Mouse (Mus musculus): Measurements from ENCODE around the gene Ropn1. TPM values are rescaled to one million over a fixed set of nuclear protein-coding genes. Genes with fewer than 3 reads are reported as not detected.

The Ropn1 gene
- polyA plus RNA-seq, 1 experiment from 2014 or later = not detected

DNA sequence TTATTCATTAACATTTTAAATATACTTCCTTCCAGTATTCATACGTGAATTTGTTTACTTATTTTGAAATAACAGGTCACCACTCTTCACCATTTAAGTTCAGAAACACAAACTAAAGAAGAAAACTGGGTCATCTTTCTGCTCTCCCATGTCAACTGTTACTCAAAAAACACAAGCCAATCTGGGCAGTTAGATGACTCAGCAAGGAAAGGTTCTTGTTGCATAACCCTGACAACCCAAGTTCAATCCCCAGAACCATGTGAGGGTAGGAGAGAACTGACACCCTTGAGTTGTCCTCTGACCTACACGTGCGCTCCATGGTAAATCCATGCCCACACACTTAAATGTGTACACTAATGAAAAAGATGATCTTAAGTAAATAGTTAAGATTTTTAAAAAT, 75.4 kb downstream of the Ropn1 start:
- Histone ChIP-seq H3K4me3 (ENCODE audit: low read depth, low read length) (no peak overlapping the region), H3K27me3 (ENCODE audit: control insufficient read depth, insufficient read depth, low read length) (no peaks in the 10 kb centered on the region), H3K9me3 (replicated peaks; ENCODE audit: control insufficient read depth, low read length) (no peaks in the 10 kb centered on the region), H3K9ac (replicated peaks; ENCODE audit: low read length) (no peak overlapping the region), H3K36me3 (replicated peaks; ENCODE audit: control insufficient read depth, insufficient read depth, low read depth, low read length) (no peaks in the 10 kb centered on the region; the same call in none of the 2 replicates), H3K27ac (replicated peaks; ENCODE audit: low read depth, low read length) (no peak overlapping the region), H3K4me1 (ENCODE audit: control insufficient read depth, insufficient read depth, low read length) (no peaks in the 10 kb centered on the region), H3K4me2 (ENCODE audit: low read depth, low read length) (no peak overlapping the region)
- 94% methylated on average over 3 of the region's 3 CpGs for WGBS
- no peak for ATAC-seq (replicated peaks; ENCODE audit: insufficient number of reproducible peaks, low FRiP score, low TSS enrichment, low read depth)
- DNase-seq (ENCODE audit: low spot score) = no peak

Other genes with a start within 250 kb of the Ropn1 start
- 12.0 and 13.4 TPM in 2 replicates for gene Kalrn, start 76.4 kb upstream of the Ropn1 start, polyA plus RNA-seq (2014; fragmentation: Nextera tagmentation; extraction: Ambion mirVana)
- gene Ccdc14, start 40.7 kb downstream of the Ropn1 start, polyA plus RNA-seq (2014; fragmentation: Nextera tagmentation; extraction: Ambion mirVana) = 11.7 and 13.4 TPM in 2 replicates
- 5.8 and 7.0 TPM in 2 replicates for gene Mylk, start 95.3 kb downstream of the Ropn1 start, polyA plus RNA-seq (2014; fragmentation: Nextera tagmentation; extraction: Ambion mirVana)